Mouse (Mus musculus) lung, embryonic 15.5 days (tissue): ENCODE data around the gene Lhpp. TPM values are rescaled to one million over a fixed set of nuclear protein-coding genes. Genes with fewer than 3 reads are reported as not detected.

ENCODE experiments used
- ATAC-seq: fragments of 200-750 bp; cut with Nextera tagmentation; 2 replicates; pipeline ENCODE4 v1.8.0; 2017; ENCODE audit warnings: moderate number of reproducible peaks, borderline replicate concordance; ENCODE audit not compliant: low FRiP score, low TSS enrichment; ENCODE audit errors: extremely low read depth
- H3K27ac ChIP-seq: fragments of 300-500 bp; sonication (generic); 2 replicates; pipeline ENCODE4 v1.5.1; 2015; ENCODE audit warnings: moderate library complexity, mild to moderate bottlenecking, inconsistent platforms
- H3K27me3 ChIP-seq: fragments of 300-500 bp; sonication (generic); 2 replicates; pipeline ENCODE4 v1.6.1; 2015; ENCODE audit warnings: inconsistent platforms
- H3K36me3 ChIP-seq: fragments of 300-500 bp; sonication (generic); 2 replicates; pipeline ENCODE4 v1.6.1; 2015; ENCODE audit warnings: inconsistent platforms
- H3K4me1 ChIP-seq: fragments of 300-500 bp; sonication (generic); 2 replicates; pipeline ENCODE4 v1.6.1; 2015; ENCODE audit warnings: inconsistent platforms
- H3K4me2 ChIP-seq: fragments of 300-500 bp; sonication (generic); 2 replicates; pipeline ENCODE4 v1.6.1; 2015; ENCODE audit warnings: inconsistent platforms, mild to moderate bottlenecking, moderate library complexity
- H3K4me3 ChIP-seq: fragments of 300-500 bp; sonication (generic); 2 replicates; pipeline ENCODE4 v1.5.1; 2015; ENCODE audit warnings: mild to moderate bottlenecking, inconsistent platforms
- H3K9ac ChIP-seq: fragments of 300-500 bp; sonication (generic); 2 replicates; pipeline ENCODE4 v1.6.1; 2015; ENCODE audit warnings: inconsistent platforms
- H3K9me3 ChIP-seq: fragments of 300-500 bp; sonication (generic); 2 replicates; pipeline ENCODE4 v1.6.1; 2016; ENCODE audit warnings: inconsistent platforms
- WGBS: fragments of 180-500 bp; shearing (Covaris S2); methylation state at CpG from one replicate; pipeline ENCODE4 v1.1.7; 2015; 5-methylcytosine and 5-hydroxymethylcytosine counted together
- polyA plus RNA-seq: library from polyadenylated mRNA; unstranded; fragments of >200 nt; fragmentation: Nextera tagmentation; extraction: Ambion mirVana; gene quantifications from 2 replicates; pipeline ENCODE4 v1.2.1, GENCODE M21; 2015

Lhpp gene
- polyA plus RNA-seq, 1 experiment from 2014 or later = 19.1 TPM

- peak overlapping the region; percentile 90 for H3K27ac ChIP-seq
- H3K4me3 ChIP-seq = no peak overlapping the region
- H3K9me3 ChIP-seq = no peaks in the 10 kb centered on the region
- H3K4me2 ChIP-seq = no peak overlapping the region
- no peak for ATAC-seq
- no peaks in the 10 kb centered on the region for H3K27me3 ChIP-seq
- H3K36me3 ChIP-seq = no peaks in the 10 kb centered on the region
- no peak overlapping the region for H3K9ac ChIP-seq
- peaks cover 39% of the 10 kb centered on the region for H3K4me1 ChIP-seq
- 87% methylated on average over 12 of the region's 12 CpGs for WGBS
Measured at GRCm38 (mm10) chr7:132722401-132723370, 112.2 kb downstream of the Lhpp start.

GRCm38 (mm10) chr7:132723906-132724305 is 113.5 kb downstream of the Lhpp start:
- 0 out of 2 replicates have a peak, but pooled peaks have one; percentile 17 for ATAC-seq
- Histone ChIP-seq H3K36me3 (no peaks in the 10 kb centered on the region), H3K9ac (no peak overlapping the region), H3K27me3 (no peaks in the 10 kb centered on the region), H3K4me2 (no peak overlapping the region), H3K27ac (peak overlapping the region; percentile 90), H3K4me1 (peaks cover 49% of the 10 kb centered on the region), H3K9me3 (no peaks in the 10 kb centered on the region), H3K4me3 (no peak overlapping the region)
- WGBS = 73% methylated on average over 11 of the region's 11 CpGs

GRCm38 (mm10) chr7:132724501-132725062 is 114.1 kb downstream of the Lhpp start:
- H3K27ac ChIP-seq = peak overlapping the region; percentile 90
- no peaks in the 10 kb centered on the region for H3K27me3 ChIP-seq
- 63% methylated on average over 5 of the region's 5 CpGs for WGBS
- no peaks in the 10 kb centered on the region for H3K9me3 ChIP-seq
- no peaks in the 10 kb centered on the region for H3K36me3 ChIP-seq
- H3K4me3 ChIP-seq = no peak overlapping the region
- H3K9ac ChIP-seq = no peak overlapping the region
- no peak overlapping the region for H3K4me2 ChIP-seq
- ATAC-seq = peak; percentile 86
- peaks cover 50% of the 10 kb centered on the region for H3K4me1 ChIP-seq

- Histone ChIP-seq H3K27me3 (no peaks in the 10 kb centered on the region), H3K4me2 (no peak overlapping the region), H3K4me3 (no peak overlapping the region), H3K4me1 (peaks cover 43% of the 10 kb centered on the region), H3K27ac (peak overlapping the region; percentile 90), H3K9ac (0 out of 2 replicates have a peak overlapping the region, but pooled peaks have one; percentile 0), H3K9me3 (no peaks in the 10 kb centered on the region), H3K36me3 (no peaks in the 10 kb centered on the region)
- WGBS = 56% methylated on average over 13 of the region's 13 CpGs
- no peak for ATAC-seq
Measured at GRCm38 (mm10) chr7:132726106-132726861, 115.8 kb downstream of the Lhpp start.

GRCm38 (mm10) chr7:132729093-132729831 is 118.8 kb downstream of the Lhpp start:
- no peaks in the 10 kb centered on the region for H3K9me3 ChIP-seq
- H3K4me1 ChIP-seq = peaks cover 30% of the 10 kb centered on the region
- 70% methylated on average over 4 of the region's 4 CpGs for WGBS
- no peaks in the 10 kb centered on the region for H3K36me3 ChIP-seq
- no peak overlapping the region for H3K9ac ChIP-seq
- ATAC-seq = no peak
- no peak overlapping the region for H3K4me3 ChIP-seq
- no peak overlapping the region for H3K4me2 ChIP-seq
- H3K27me3 ChIP-seq = no peaks in the 10 kb centered on the region
- H3K27ac ChIP-seq = no peak overlapping the region

- WGBS = 85% methylated on average over 7 of the region's 7 CpGs
- H3K4me1 ChIP-seq = peaks cover 30% of the 10 kb centered on the region
Measured at GRCm38 (mm10) chr7:132730510-132730909, 120.1 kb downstream of the Lhpp start.

GRCm38 (mm10) chr7:132731558-132731957 is 121.1 kb downstream of the Lhpp start:
- Histone ChIP-seq H3K4me1 (peaks cover 32% of the 10 kb centered on the region), H3K9me3 (no peaks in the 10 kb centered on the region), H3K27me3 (no peaks in the 10 kb centered on the region), H3K9ac (no peak overlapping the region), H3K4me2 (no peak overlapping the region), H3K4me3 (no peak overlapping the region), H3K36me3 (no peaks in the 10 kb centered on the region; the same call in 1 of the 2 replicates), H3K27ac (peak overlapping the region; percentile 65)
- ATAC-seq = no peak
- 69% methylated on average over 6 of the region's 6 CpGs for WGBS

More at GRCm38 (mm10) chr7:132730510-132730909, 120.1 kb downstream of the Lhpp start:
- H3K27ac ChIP-seq = 0 out of 2 replicates have a peak overlapping the region, but pooled peaks have one; percentile 65
- no peak overlapping the region for H3K9ac ChIP-seq
- ATAC-seq = no peak
- no peak overlapping the region for H3K4me2 ChIP-seq
- no peaks in the 10 kb centered on the region for H3K27me3 ChIP-seq
- H3K9me3 ChIP-seq = no peaks in the 10 kb centered on the region
- no peak overlapping the region for H3K4me3 ChIP-seq
- no peaks in the 10 kb centered on the region; the same call in 1 of the 2 replicates for H3K36me3 ChIP-seq

GRCm38 (mm10) chr7:132732136-132732789 is 121.8 kb downstream of the Lhpp start:
- WGBS = 82% methylated on average over 6 of the region's 6 CpGs
- H3K9ac ChIP-seq = no peak overlapping the region
- H3K27me3 ChIP-seq = no peaks in the 10 kb centered on the region
- H3K27ac ChIP-seq = peak overlapping the region; percentile 65; the same call in 1 of the 2 replicates
- no peak overlapping the region for H3K4me2 ChIP-seq
- no peak for ATAC-seq
- H3K4me1 ChIP-seq = peaks cover 34% of the 10 kb centered on the region
- H3K9me3 ChIP-seq = no peaks in the 10 kb centered on the region
- H3K36me3 ChIP-seq = no peaks in the 10 kb centered on the region; the same call in 1 of the 2 replicates
- H3K4me3 ChIP-seq = no peak overlapping the region

GRCm38 (mm10) chr7:132733521-132733920 is 123.1 kb downstream of the Lhpp start:
- no peak for ATAC-seq
- Histone ChIP-seq H3K4me1 (peaks cover 29% of the 10 kb centered on the region), H3K27ac (no peak overlapping the region), H3K4me2 (no peak overlapping the region), H3K9me3 (no peaks in the 10 kb centered on the region), H3K36me3 (no peaks in the 10 kb centered on the region; the same call in 1 of the 2 replicates), H3K4me3 (no peak overlapping the region), H3K9ac (no peak overlapping the region), H3K27me3 (no peaks in the 10 kb centered on the region)
- WGBS = 78% methylated on average over 6 of the region's 6 CpGs

GRCm38 (mm10) chr7:132734222-132734621 is 123.8 kb downstream of the Lhpp start:
- no peaks in the 10 kb centered on the region for H3K27me3 ChIP-seq
- H3K9ac ChIP-seq = no peak overlapping the region
- no peaks in the 10 kb centered on the region; the same call in 1 of the 2 replicates for H3K36me3 ChIP-seq
- peaks cover 23% of the 10 kb centered on the region for H3K4me1 ChIP-seq
- 77% methylated on average over 9 of the region's 9 CpGs for WGBS
- no peaks in the 10 kb centered on the region for H3K9me3 ChIP-seq
- H3K4me2 ChIP-seq = no peak overlapping the region
- no peak for ATAC-seq
- no peak overlapping the region for H3K27ac ChIP-seq
- H3K4me3 ChIP-seq = no peak overlapping the region
